Mouse (Mus musculus): ENCODE measurements around the gene Peli3. TPM values are rescaled to one million over a fixed set of nuclear protein-coding genes. Genes with fewer than 3 reads are reported as not detected.
A peak's percentile ranks its signal among the peaks of the same experiment; 100 is the strongest.
"Not testable (repeated sequence)": the region's sequence is repeated elsewhere in the genome, so short reads cannot be mapped to it uniquely, and the experiment has no call there.

The Peli3 gene
- polyA plus RNA-seq, 1 experiment: 1.5 TPM

DNA sequence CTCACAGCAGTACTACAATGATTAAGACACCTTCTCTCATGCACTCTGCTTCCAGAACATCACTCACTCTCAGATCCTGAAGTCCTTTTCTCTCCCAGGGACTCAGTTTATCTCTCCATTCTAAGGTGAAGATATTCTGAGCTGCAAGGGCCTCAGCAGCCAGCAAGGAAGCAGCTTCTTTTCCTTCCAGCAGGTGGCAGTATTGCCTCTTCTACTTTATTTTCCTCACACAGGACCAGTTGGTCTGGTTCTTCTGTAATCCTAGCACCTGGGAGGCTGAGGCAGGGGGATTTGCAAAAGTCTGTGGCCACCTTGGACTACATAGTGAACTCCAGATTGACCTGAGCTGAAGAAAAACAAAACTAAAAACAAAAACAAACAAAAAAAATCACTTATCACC lies 38.8 kb upstream of the Peli3 start:
- Histone ChIP-seq H3K4me3 (ENCODE audit: extremely low read depth, insufficient read depth, insufficient read length) (no peak overlapping the region), H3K36me3 (ENCODE audit: control insufficient read depth, insufficient read depth, low read length) (no peaks in the 10 kb centered on the region), H3K27ac (ENCODE audit: insufficient read depth, low read length) (no peak overlapping the region), H3K4me1 (ENCODE audit: control insufficient read depth, insufficient read depth, insufficient read length) (no peaks in the 10 kb centered on the region), H3K27me3 (ENCODE audit: control insufficient read depth, insufficient read depth, low read length) (no peaks in the 10 kb centered on the region)
- DNase-seq (ENCODE audit: low read depth in 1 of 2, low spot score in 2 of 2): peak; percentile 20 to 35
- TF ChIP-seq CTCF (IDR thresholded peaks at IDR 0.05; ENCODE audit: extremely low read depth, insufficient read depth, insufficient read length, insufficient replicate concordance) (peak; percentile 51; the same call in 1 of the 2 replicates), POLR2A (IDR thresholded peaks at IDR 0.05; ENCODE audit: low read depth, low read length) (no peak)

DNA sequence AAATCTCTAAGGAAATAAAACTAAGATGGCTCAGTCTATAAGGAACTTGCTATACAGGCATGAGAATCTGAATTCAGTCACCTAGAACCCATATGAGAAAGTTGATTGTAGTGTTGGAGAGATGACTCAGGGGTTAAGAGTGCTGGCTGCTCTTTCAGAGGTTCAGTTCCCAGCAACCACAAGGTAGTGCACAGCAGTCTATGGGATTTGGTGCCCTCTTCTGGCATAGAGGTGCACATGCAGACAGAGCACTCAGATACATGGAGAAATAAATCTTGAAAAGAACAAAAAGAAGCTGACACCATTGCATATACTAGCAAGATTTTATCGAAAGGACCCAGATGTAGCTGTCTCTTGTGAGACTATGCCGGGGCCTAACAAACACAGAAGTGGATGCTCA lies 25.3 kb upstream of the Peli3 start:
- peak; percentile 33; the same call in 1 of the 2 replicates for TF ChIP-seq CTCF (IDR thresholded peaks at IDR 0.05; ENCODE audit: extremely low read depth, insufficient read depth, insufficient read length, insufficient replicate concordance)
- TF ChIP-seq POLR2A (IDR thresholded peaks at IDR 0.05; ENCODE audit: low read depth, low read length): no peak
- WGBS: 87% methylated on average over 2 of the region's 2 CpGs
- Histone ChIP-seq H3K27me3 (ENCODE audit: control insufficient read depth, insufficient read depth, low read length) (no peaks in the 10 kb centered on the region), H3K4me3 (ENCODE audit: extremely low read depth, insufficient read depth, insufficient read length) (no peak overlapping the region), H3K4me1 (ENCODE audit: control insufficient read depth, insufficient read depth, insufficient read length) (no peaks in the 10 kb centered on the region), H3K36me3 (ENCODE audit: control insufficient read depth, insufficient read depth, low read length) (peaks cover 3% of the 10 kb centered on the region; the same call in 1 of the 2 replicates), H3K27ac (ENCODE audit: insufficient read depth, low read length) (no peak overlapping the region)
- no peak for DNase-seq (ENCODE audit: low read depth in 1 of 2, low spot score in 2 of 2)

DNA sequence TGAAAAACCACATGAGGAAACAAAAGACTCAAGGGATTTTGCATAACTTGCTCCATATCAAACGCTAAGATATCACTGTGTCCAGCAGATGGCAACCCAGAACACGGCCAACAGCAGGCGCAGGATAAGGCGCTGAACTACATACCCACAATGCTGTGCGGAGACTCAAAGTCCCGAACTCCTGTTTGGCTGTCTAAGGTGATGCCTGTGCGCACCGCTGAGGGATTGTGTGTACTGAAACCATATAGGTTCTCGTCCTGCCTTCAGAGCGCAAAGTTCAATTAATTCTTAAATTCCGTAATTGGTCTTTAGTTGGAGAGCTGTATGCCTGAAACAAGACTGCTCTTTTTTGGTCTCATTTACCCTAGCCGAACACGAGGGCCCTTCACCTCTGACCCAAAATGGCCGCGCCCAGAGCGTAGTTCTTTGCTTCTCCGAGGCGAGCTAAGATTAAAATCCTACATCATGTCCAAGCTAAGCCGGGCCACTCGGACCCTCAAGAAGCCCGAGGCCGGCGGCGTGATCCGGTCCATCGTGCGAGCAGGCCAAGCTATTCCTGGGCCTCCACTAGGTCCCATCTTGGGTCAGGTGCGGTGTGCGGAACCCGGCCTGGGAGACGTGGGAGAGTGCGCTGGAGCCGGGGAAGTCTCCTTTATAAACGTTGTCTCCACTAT lies 19.1 kb upstream of the Peli3 start, which contains the start of gene Mrpl11:
TSS of gene Mrpl11 (plus strand) at position 220 of the 674 bp plus-strand sequence.
- Histone ChIP-seq H3K27me3 (ENCODE audit: control insufficient read depth, insufficient read depth, low read length) (no peaks in the 10 kb centered on the region), H3K36me3 (ENCODE audit: control insufficient read depth, insufficient read depth, low read length) (peaks cover 3% of the 10 kb centered on the region; the same call in 1 of the 2 replicates), H3K4me1 (ENCODE audit: control insufficient read depth, insufficient read depth, insufficient read length) (no peaks in the 10 kb centered on the region), H3K4me3 (ENCODE audit: extremely low read depth, insufficient read depth, insufficient read length) (peak within 1 kb of the TSS; percentile 96), H3K27ac (ENCODE audit: insufficient read depth, low read length) (peak within 1 kb of the TSS; percentile 66)
- under 1% methylated on average over 34 of the region's 34 CpGs for WGBS
- TF ChIP-seq CTCF (IDR thresholded peaks at IDR 0.05; ENCODE audit: extremely low read depth, insufficient read depth, insufficient read length, insufficient replicate concordance) (peak; percentile 65; the same call in 1 of the 2 replicates), POLR2A (IDR thresholded peaks at IDR 0.05; ENCODE audit: low read depth, low read length) (0 out of 2 replicates have a peak, but pooled peaks have one; percentile 19)
- DNase-seq (ENCODE audit: low read depth in 1 of 2, low spot score in 2 of 2): peak; percentile 87 to 89

DNA sequence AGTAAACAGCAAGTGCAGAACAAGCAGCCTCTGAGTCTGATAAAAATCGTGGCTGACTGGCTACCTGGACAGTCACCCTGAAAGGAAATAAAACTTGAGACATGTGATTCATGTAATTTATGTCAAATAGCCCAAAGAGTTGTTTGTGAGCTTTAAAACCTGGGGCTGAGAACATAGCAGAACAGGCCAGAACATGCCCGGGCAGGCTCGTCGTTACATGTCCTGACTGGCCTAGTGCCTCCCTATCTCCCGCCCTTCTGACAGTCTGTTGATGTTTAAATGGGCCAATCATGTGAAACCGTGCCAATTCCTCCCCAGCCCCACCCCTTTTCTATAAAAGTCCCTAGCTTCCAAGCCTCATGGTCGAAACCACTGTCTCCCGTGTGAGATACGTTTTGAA lies 5.7 kb upstream of the Peli3 start:
- H3K27me3 ChIP-seq (ENCODE audit: control insufficient read depth, insufficient read depth, low read length); DNase-seq (ENCODE audit: low read depth in 1 of 2, low spot score in 2 of 2); H3K36me3 ChIP-seq (ENCODE audit: control insufficient read depth, insufficient read depth, low read length); H3K27ac ChIP-seq (ENCODE audit: insufficient read depth, low read length); H3K4me1 ChIP-seq (ENCODE audit: control insufficient read depth, insufficient read depth, insufficient read length); H3K4me3 ChIP-seq (ENCODE audit: extremely low read depth, insufficient read depth, insufficient read length): not testable (repeated sequence)
- 83% methylated on average over 9 of the region's 9 CpGs for WGBS

DNA sequence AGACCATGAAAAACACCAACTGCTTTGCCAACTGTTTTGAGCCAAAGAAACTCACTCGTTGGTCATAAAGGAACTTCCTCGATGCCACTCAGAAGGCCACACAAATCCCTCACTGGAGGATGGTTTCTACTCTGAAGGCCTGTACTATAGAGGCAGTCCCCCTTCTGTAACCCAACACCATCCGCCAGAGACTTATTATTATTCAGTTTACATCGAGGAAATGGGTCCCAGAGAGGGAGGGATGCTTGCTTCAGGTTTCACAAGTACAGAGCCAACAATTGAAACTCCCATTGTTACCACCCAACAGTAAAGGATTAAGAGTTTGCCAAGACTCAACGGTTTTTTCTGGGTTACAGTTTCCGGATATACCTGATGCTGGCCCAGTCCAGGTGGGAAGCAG lies 2.6 kb upstream of the Peli3 start:
- WGBS: 49% methylated on average over 6 of the region's 6 CpGs
- peaks cover 2% of the 10 kb centered on the region; the same call in 1 of the 2 replicates for H3K27me3 ChIP-seq (ENCODE audit: control insufficient read depth, insufficient read depth, low read length)

DNA sequence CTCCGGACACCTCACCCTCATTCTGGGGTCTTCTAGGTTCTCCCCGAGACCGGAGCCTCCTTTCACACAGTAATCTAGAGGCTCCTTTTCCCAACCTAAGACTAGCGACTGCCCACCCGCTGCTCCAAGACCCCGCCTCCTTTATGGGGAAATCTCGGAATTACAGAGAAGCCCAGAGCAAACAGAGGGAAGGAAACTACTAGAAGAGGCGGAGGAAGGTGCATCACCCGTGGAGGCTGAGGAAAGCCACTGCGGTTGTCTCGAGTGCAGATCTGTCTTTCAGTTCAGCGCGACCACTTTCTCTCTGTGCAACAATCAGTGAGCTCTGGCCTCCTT lies 294 bp upstream of the Peli3 start:
- TF ChIP-seq CTCF (IDR thresholded peaks at IDR 0.05; ENCODE audit: extremely low read depth, insufficient read depth, insufficient read length, insufficient replicate concordance) (no peak), POLR2A (IDR thresholded peaks at IDR 0.05; ENCODE audit: low read depth, low read length) (no peak)
- 8% methylated on average over 13 of the region's 13 CpGs for WGBS
- no peak for DNase-seq (ENCODE audit: low read depth in 1 of 2, low spot score in 2 of 2)
- no peaks in the 10 kb centered on the region for H3K36me3 ChIP-seq (ENCODE audit: control insufficient read depth, insufficient read depth, low read length)
- peak overlapping the region; percentile 24; the same call in 1 of the 2 replicates for H3K4me3 ChIP-seq (ENCODE audit: extremely low read depth, insufficient read depth, insufficient read length)
- peaks cover 4% of the 10 kb centered on the region for H3K4me1 ChIP-seq (ENCODE audit: control insufficient read depth, insufficient read depth, insufficient read length)
- peaks cover 2% of the 10 kb centered on the region; the same call in 1 of the 2 replicates for H3K27me3 ChIP-seq (ENCODE audit: control insufficient read depth, insufficient read depth, low read length)
- H3K27ac ChIP-seq (ENCODE audit: insufficient read depth, low read length): no peak overlapping the region

More for the DNA sequence above, 2.6 kb upstream of the Peli3 start:
- peaks cover 4% of the 10 kb centered on the region for H3K4me1 ChIP-seq (ENCODE audit: control insufficient read depth, insufficient read depth, insufficient read length)
- DNase-seq (ENCODE audit: low read depth in 1 of 2, low spot score in 2 of 2): no peak
- H3K36me3 ChIP-seq (ENCODE audit: control insufficient read depth, insufficient read depth, low read length): no peaks in the 10 kb centered on the region
- TF ChIP-seq POLR2A (IDR thresholded peaks at IDR 0.05; ENCODE audit: low read depth, low read length) (no peak), CTCF (IDR thresholded peaks at IDR 0.05; ENCODE audit: extremely low read depth, insufficient read depth, insufficient read length, insufficient replicate concordance) (no peak)
- no peak overlapping the region for H3K4me3 ChIP-seq (ENCODE audit: extremely low read depth, insufficient read depth, insufficient read length)
- H3K27ac ChIP-seq (ENCODE audit: insufficient read depth, low read length): no peak overlapping the region
